Mouse (Mus musculus) T-helper 2 cell (primary cell): Measurements from ENCODE around the gene Ubac1.

Experiments
- in situ Hi-C: fragments of 300-600 bp; cut with MboI, MseI; formaldehyde crosslinking; loops from one replicate; pipeline ENCODE4 v1.15.1; 2025; ENCODE audit warnings: high pct_unique_total_duplicates

Ubac1 gene

DNA sequence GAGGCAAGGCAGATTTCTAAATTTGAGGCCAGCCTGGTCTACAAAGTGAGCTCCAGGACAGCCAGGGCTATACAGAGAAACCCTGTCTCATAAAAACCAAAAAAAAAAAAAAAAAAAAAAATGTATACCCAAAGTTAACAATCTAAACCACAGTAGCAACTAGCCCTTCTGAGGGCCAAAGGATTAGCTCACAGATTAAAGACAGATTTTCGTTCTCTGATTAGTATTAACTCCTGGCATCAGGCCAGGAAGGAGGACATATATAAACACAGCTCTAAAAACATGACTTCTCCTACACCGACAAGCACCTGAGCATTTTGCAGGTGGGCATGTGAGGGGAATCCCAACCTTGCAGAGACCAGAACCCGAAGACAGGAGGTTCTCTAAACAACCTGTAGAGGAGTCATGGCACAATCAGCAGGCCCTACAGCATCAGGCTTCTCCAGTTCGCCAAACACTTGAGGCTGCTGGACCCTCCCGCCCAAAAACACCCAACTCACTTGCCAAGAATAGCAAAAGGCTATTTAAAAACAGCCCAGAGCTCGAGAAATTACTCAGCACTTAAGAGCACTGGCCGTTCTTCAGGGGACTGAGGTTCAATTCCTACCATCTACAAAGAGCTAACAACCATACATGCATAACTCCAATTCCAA lies 43.8 kb downstream of the Ubac1 start:
- in situ Hi-C loops = no loop called here

DNA sequence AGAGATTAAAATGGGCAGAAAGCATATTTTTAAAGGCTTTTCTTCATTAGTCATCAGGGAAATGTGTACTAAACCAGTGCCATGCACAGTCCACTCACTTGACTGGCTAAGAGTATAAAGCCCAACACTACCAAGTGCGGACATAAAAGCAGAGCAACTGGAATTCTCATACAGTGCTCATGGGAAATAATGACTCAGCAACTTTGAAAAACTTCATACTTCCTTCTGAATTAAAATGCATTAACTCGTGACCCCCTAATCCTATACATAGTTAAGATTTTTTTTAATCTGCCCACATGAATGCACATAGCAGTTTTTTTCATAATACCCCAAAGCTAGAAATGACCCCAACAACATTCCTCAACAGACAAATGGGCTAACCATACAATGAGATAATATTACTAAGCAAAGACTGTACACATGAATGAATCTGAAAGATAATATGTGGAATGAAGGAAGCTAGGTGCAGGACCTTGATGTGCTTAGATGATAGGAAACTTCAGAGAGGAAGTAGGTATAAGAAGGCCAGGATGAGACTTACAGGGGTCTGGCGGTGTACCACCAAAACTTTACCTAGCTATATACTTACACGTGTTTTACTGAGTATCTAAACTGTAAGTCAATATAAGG lies 46.3 kb downstream of the Ubac1 start:
- in situ Hi-C loops = no loop called here

DNA sequence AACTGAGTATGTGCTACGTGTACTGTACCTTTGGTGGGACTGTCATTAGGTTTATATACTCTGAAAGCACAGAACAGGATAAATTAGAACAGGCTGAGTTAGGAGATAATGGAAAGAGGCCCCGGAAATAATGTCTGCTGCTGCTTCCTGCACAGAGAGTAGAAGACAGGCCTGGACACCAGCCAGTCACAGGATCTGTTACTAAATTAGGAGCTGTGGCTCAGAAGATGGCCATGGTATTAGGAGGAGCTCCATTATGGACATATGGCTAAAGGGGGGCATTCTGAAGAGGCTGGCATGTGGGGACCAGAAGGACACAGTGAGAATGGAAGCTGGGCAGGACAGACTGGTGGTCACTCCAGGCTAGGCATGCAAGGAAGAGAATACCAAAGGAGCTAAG lies 51.1 kb downstream of the Ubac1 start:
- in situ Hi-C loops = no loop called here

DNA sequence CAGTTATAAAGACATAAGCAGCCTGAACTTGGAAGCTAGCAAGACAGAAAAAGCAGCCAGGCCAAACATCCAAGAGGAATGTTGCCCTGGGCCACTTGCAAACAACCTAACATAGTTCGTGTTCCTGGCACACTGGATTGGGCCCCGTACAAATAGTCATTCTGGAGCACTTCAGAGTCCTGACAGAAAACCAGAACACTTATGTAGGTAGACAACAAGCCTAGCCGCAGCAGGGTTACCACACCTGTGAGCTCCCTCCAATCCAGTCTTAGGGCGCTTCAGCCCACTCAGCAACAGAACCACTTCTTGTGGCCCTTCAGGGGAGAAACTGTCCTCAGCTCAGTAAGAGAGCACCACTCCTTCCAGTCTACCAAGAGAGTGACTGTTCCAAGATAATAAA lies 52.2 kb downstream of the Ubac1 start:
- in situ Hi-C loops = no loop called here

DNA sequence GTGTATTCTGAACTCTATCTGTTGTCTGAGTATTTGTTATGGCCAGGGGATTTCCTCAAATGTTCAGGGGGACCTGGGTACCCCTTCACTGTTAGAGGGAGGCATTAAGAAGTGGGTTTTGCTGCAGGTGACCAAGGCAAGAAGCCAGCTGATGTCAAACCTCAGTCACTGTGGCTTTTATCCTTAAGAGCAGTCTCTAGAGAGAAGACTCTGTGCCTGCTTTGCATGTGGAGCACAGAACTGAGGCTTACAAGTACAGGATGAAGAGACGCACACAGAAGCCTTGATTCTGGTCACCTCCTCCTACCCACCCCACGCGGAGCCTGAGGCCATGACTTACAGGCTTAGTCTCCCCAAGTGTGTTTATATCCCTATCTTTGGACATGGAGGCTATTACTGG lies 72.3 kb downstream of the Ubac1 start:
- in situ Hi-C loops = no loop called here
